Mouse (Mus musculus): ENCODE measurements at regions not wholly inside any gene's neighbourhood (a gene's known extent, or its start where the extent isn't known, plus 50 kb on each side); places are given as distances from the start of the nearest gene placed in this dataset.

GRCm38 (mm10) chr7:70046691-70047414 is 319.7 kb downstream of the Nr2f2 start:
- intact Hi-C loops (cut with DNase I): no loop called here
- no peak for DNase-seq

DNA sequence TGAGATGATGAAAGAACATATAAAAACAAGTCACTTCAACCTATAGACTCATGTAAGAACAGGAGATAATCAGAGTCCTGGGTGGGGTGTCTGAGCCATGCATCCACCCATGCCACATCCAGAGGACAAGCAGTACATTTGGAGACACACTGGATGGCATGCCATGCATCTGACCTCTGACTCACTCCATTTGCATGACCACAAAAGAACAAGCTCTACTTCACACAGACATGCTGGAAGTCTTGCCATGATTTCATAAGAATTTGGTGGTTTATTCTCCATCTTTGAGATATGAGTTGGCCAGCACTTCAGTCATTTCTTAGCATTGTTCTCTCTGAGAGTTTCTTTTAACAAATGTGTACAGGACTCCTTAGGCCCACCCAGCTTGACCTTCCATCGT is 329.5 kb downstream of the Nr2f2 start:
- intact Hi-C loops (cut with DNase I): no loop called here
- no peak for DNase-seq

- DNase-seq: no peak
- intact Hi-C loops (cut with DNase I): no loop called here
Observed at GRCm38 (mm10) chr7:70032857-70033256, 333.7 kb downstream of the Nr2f2 start.

GRCm38 (mm10) chr7:70029311-70029710 is 337.2 kb downstream of the Nr2f2 start:
- no peak for DNase-seq
- intact Hi-C loops (cut with DNase I): no loop called here

DNA sequence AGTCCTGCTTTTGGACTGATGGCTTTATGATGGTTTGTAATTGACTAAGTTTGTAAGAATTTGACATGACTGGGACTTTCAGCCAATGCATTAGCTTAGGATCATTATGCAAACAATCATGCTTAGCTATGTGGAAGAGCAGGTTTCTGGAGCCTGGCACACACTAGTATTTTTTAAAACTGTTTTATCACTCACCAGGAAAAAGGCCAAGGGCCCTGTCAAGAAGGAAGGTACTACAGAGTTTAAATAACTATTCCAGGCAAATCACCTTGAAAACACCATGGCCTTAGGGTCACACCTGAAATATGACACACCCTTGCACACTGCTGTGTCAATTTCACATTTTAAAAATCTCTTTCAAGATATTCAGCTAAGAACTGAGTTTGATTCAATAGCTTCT is 341.0 kb downstream of the Nr2f2 start:
- intact Hi-C loops (cut with DNase I): no loop called here
- no peak for DNase-seq

- intact Hi-C loops (cut with DNase I): no loop called here
- DNase-seq: no peak
Observed at GRCm38 (mm10) chr7:70016611-70017010, 349.9 kb downstream of the Nr2f2 start.

- DNase-seq: no peak
- intact Hi-C loops (cut with DNase I): no loop called here
Observed at GRCm38 (mm10) chr7:70003200-70003986, 363.1 kb downstream of the Nr2f2 start.

- no peak for DNase-seq
- intact Hi-C loops (cut with DNase I): no loop called here
Observed at GRCm38 (mm10) chr7:69998756-69999155, 367.8 kb downstream of the Nr2f2 start.

- intact Hi-C loops (cut with DNase I): no loop called here
- DNase-seq: no peak
Observed at GRCm38 (mm10) chr7:69994540-69995303, 371.8 kb downstream of the Nr2f2 start.

GRCm38 (mm10) chr7:69992383-69993327 is 373.9 kb downstream of the Nr2f2 start:
- intact Hi-C loops (cut with DNase I): no loop called here

GRCm38 (mm10) chr7:69991982-69992381 is 374.6 kb downstream of the Nr2f2 start:
- no peak for DNase-seq
- intact Hi-C loops (cut with DNase I): no loop called here

More at GRCm38 (mm10) chr7:69992383-69993327, 373.9 kb downstream of the Nr2f2 start:
- no peak for DNase-seq

DNA sequence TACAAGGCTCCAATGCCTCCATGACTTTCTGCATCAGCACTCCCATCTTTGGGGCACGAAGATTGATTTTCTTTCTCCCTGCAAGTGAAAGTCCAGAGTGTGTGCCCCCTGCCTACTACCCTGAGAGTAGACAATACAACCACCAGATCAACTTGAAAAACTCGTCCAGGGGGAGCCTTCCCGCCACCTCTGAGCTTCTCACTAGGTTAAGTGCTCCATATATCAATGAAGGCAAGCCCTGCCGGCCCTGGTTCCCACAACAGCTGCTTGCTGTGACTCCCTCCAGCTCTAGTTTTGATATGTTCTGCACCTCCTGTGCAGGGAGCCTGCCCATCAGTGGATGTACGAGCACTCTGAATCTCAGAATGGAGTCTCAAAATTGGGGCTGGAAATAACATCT is 377.8 kb downstream of the Nr2f2 start:
- no peak for DNase-seq
- intact Hi-C loops (cut with DNase I): no loop called here

- no peak for DNase-seq
- intact Hi-C loops (cut with DNase I): no loop called here
Observed at GRCm38 (mm10) chr7:69981301-69981700, 385.2 kb downstream of the Nr2f2 start.

GRCm38 (mm10) chr7:69976369-69976768 is 390.2 kb downstream of the Nr2f2 start:
- no peak for DNase-seq
- intact Hi-C loops (cut with DNase I): no loop called here

GRCm38 (mm10) chr7:69964002-69964401 is 402.5 kb downstream of the Nr2f2 start:
- intact Hi-C loops (cut with DNase I): no loop called here
- DNase-seq: no peak

- intact Hi-C loops (cut with DNase I): no loop called here
- DNase-seq: no peak
Observed at GRCm38 (mm10) chr7:69950221-69950670, 416.3 kb downstream of the Nr2f2 start.

GRCm38 (mm10) chr7:69949647-69950121 is 416.9 kb downstream of the Nr2f2 start:
- DNase-seq: no peak

GRCm38 (mm10) chr7:69946396-69946795 is 420.1 kb downstream of the Nr2f2 start:
- intact Hi-C loops (cut with DNase I): no loop called here
- DNase-seq: no peak

More at GRCm38 (mm10) chr7:69949647-69950121, 416.9 kb downstream of the Nr2f2 start:
- intact Hi-C loops (cut with DNase I): no loop called here

DNA sequence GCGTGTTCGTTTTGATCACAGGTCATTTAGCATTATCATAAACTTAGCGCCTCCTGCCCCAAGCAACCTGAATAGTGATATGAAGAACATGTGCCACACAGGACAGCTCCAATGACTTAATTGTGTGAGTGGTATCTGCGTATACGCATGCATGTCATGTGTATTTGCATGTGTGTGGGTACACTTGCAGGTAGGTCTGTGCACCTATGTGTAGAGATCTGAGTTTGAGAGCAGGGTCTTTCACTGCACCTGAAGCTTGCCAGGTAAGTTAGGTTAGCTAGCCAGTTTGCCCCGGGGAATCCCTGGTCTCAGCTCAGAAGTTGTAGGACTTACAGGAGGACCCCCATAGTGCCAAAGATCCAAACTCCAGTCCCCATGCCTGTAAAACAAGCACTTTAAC is 424.7 kb downstream of the Nr2f2 start:
- DNase-seq: no peak
- intact Hi-C loops (cut with DNase I): no loop called here

DNA sequence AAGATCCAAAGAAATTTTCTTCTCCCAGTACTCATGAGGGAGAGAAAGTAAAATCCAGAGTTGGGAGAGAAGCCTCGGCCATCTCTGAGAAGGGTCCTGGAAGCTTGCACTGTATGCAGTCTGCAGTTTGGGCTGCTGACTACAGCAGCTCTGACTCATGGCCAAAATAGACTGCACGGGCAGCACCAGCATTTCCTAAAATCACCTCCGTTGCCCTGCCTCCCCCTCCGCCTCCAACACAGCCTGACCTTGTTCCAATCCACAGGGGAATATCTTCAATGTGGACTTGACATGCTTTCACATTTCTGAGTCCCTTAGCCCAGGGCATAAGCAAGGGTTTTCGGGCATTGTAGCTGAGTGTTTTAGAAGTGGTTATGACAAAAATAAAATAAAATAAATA is 441.3 kb downstream of the Nr2f2 start:
- DNase-seq: no peak
- intact Hi-C loops (cut with DNase I): no loop called here

Measured in heart, postnatal 36 days (tissue).